Mouse (Mus musculus) thymus, postnatal 4 days (tissue): ENCODE data around the gene Ppp1r1b.

Experiments used
- DNase-seq: peaks from one replicate; pipeline ENCODE4 v3.0.0; 2021

Ppp1r1b gene

GRCm38 (mm10) chr11:98348083-98348961 lies at the start of gene Ppp1r1b:
TSS of gene Ppp1r1b (plus strand) at chr11:98348404.
- DNase-seq = peak; percentile 74

GRCm38 (mm10) chr11:98298484-98299205 lies 49.6 kb upstream of the Ppp1r1b start:
- DNase-seq = no peak

GRCm38 (mm10) chr11:98313790-98314323 lies 34.3 kb upstream of the Ppp1r1b start:
- peak; percentile 77 for DNase-seq

- no peak for DNase-seq
Measured at GRCm38 (mm10) chr11:98317479-98317878, 30.7 kb upstream of the Ppp1r1b start.

- DNase-seq = no peak
Measured at GRCm38 (mm10) chr11:98318421-98319116, 29.6 kb upstream of the Ppp1r1b start.

GRCm38 (mm10) chr11:98319120-98319519 lies 29.1 kb upstream of the Ppp1r1b start:
- DNase-seq = no peak

GRCm38 (mm10) chr11:98319544-98319943 lies 28.7 kb upstream of the Ppp1r1b start:
- DNase-seq = no peak

- DNase-seq = no peak
Measured at GRCm38 (mm10) chr11:98319944-98320343, 28.3 kb upstream of the Ppp1r1b start.

- DNase-seq = no peak
Measured at GRCm38 (mm10) chr11:98320381-98320780, 27.8 kb upstream of the Ppp1r1b start.

GRCm38 (mm10) chr11:98320806-98321676 lies 27.2 kb upstream of the Ppp1r1b start:
- no peak for DNase-seq

GRCm38 (mm10) chr11:98321677-98322003 lies 26.6 kb upstream of the Ppp1r1b start:
- DNase-seq = no peak

GRCm38 (mm10) chr11:98322159-98322558 lies 26.0 kb upstream of the Ppp1r1b start:
- DNase-seq = no peak

- DNase-seq = no peak
Measured at GRCm38 (mm10) chr11:98323136-98323866, 24.9 kb upstream of the Ppp1r1b start.

GRCm38 (mm10) chr11:98323933-98324332 lies 24.3 kb upstream of the Ppp1r1b start:
- peak; percentile 44 for DNase-seq

GRCm38 (mm10) chr11:98325191-98325820 lies 22.9 kb upstream of the Ppp1r1b start:
- DNase-seq = no peak

GRCm38 (mm10) chr11:98325821-98326218 lies 22.4 kb upstream of the Ppp1r1b start:
- no peak for DNase-seq

GRCm38 (mm10) chr11:98326741-98327135 lies 21.5 kb upstream of the Ppp1r1b start:
- no peak for DNase-seq

- DNase-seq = peak; percentile 33
Measured at GRCm38 (mm10) chr11:98327136-98328030, 20.8 kb upstream of the Ppp1r1b start.

- peak; percentile 31 for DNase-seq
Measured at GRCm38 (mm10) chr11:98328031-98328370, 20.2 kb upstream of the Ppp1r1b start.
